Mouse (Mus musculus): ENCODE measurements around the gene Ninj1.
A peak's percentile ranks its signal among the peaks of the same experiment; 100 is the strongest.

Ninj1 gene

DNA sequence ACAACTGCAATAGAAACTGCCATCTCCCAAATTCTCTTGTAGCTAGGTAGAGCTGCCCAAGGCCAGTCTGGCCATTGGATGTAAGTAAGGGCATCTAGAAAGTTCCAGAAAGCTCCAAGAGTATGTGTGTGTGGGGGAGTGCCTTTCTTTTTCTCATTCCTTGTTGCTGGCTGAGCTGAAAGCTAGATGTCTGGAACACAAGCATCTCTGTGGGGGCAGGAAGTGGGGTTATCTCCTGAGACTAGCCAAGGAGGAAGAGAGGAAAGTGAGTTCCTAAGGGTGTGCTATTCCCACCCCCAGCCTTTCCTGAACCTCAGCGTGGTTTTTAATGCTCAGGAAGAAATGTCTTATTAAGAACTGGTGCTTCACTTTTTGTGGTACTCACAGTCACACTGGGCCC, 15.6 kb upstream of the Ninj1 start:
- DNase-seq (ENCODE audit: low read depth), result no peak

DNA sequence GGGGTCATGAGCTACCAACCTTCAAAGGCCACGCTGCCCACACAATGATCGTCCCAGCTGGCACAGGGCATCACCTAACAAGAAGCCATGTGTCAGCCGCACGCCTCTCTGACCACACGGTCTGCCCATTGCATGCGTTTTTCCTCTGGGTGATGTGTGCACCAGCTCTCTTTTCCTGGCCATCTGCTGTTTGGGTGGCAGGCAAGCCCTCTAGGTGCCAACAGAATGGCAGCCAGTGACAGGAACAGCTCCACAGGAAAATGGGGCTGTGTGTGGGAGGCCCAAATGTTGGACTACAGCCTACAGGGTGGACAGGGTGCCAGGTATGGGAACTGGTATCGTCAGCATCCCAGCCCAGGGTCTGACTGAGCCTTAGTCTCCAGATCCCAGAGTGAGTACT, 14.9 kb upstream of the Ninj1 start:
- DNase-seq (ENCODE audit: low read depth), result no peak

DNA sequence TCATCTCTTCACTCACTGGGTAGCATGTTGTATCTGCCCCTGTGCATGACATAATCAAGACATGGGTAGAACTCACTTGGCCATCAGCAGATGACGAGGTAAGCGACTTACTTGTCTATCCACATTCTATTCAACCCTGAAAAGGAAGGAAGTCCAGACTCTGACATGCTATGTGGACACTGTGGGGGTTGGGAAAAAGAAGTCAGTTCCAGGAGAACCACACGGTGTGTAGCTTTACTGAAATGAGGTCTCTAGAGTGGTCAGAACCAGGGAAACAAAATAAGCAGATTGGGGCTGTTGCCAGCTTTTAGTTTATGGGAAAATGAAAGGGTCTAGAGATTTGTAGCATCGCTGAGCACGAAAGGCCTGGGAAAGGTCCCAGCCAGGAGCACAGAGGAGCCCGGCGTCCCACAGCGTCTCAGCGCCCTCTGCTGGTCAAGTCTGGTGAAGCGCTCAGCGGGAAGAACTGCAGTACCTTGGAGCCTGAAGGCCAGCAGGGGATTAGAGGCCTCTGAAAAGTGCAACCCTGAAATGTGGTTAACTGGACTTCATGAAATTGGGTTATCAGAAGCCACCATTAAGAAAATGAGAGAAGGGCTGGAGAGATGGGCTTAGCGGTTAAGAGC, 14.2 kb upstream of the Ninj1 start:
- peak; percentile 87 for DNase-seq (ENCODE audit: low read depth)

GRCm38 (mm10) chr13:49175509-49175908, 11.8 kb upstream of the Ninj1 start:
- DNase-seq (ENCODE audit: low read depth), result no peak

GRCm38 (mm10) chr13:49178839-49179585, 8.3 kb upstream of the Ninj1 start:
- no peak for DNase-seq (ENCODE audit: low read depth)

- DNase-seq (ENCODE audit: low read depth), result no peak
Observed at GRCm38 (mm10) chr13:49180274-49180673, 7.0 kb upstream of the Ninj1 start.

GRCm38 (mm10) chr13:49180691-49181090, 6.6 kb upstream of the Ninj1 start:
- DNase-seq (ENCODE audit: low read depth), result no peak

- no peak for DNase-seq (ENCODE audit: low read depth)
Observed at GRCm38 (mm10) chr13:49181411-49181984, 5.8 kb upstream of the Ninj1 start.

DNA sequence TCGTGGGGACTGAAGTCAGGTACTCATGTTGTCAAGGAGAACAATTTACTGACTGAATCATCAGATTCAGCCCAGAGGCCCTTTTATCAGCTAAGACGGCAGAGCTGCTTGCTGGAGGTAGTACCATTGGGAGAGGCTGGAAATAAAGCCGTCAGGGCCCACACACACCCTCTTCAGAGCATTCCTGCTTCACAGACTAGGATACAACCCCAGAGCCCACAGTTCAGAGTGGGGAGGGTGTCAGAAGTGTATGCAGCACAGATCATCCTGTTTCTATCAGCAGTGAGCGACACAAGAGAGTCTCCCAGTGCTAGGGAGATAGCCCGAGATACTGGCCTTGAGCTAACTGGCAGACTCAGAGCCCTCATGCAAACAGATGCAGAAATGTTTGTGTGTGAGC, 4.1 kb upstream of the Ninj1 start:
- DNase-seq (ENCODE audit: low read depth), result no peak

- DNase-seq (ENCODE audit: low read depth), result peak; percentile 52
Observed at GRCm38 (mm10) chr13:49183646-49184045, 3.6 kb upstream of the Ninj1 start.

DNA sequence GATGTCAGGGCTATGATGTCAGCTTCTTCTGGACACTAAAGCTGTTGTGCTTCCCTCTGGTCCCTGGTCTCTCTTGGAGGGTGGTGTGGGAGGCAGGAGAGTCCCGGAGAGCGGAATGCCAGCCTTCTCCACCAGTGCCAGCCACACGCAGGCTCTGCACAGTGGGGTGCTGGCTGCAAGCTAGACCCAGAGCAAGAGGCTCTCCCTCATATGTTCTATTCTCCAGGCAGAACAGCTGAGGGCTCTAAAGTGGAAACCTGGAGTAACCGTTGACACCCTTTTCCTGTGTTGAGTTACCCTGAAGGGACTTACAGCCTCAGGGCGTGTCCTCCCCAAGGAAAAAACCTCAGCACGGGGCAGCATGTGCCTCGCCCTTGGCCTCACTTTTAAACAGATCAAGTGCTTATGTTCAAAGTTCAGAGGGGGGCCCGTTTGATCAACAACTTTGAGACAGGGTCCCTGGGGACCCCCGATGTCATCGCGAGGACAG, 442 bp upstream of the Ninj1 start:
- no peak for DNase-seq (ENCODE audit: low read depth)

DNA sequence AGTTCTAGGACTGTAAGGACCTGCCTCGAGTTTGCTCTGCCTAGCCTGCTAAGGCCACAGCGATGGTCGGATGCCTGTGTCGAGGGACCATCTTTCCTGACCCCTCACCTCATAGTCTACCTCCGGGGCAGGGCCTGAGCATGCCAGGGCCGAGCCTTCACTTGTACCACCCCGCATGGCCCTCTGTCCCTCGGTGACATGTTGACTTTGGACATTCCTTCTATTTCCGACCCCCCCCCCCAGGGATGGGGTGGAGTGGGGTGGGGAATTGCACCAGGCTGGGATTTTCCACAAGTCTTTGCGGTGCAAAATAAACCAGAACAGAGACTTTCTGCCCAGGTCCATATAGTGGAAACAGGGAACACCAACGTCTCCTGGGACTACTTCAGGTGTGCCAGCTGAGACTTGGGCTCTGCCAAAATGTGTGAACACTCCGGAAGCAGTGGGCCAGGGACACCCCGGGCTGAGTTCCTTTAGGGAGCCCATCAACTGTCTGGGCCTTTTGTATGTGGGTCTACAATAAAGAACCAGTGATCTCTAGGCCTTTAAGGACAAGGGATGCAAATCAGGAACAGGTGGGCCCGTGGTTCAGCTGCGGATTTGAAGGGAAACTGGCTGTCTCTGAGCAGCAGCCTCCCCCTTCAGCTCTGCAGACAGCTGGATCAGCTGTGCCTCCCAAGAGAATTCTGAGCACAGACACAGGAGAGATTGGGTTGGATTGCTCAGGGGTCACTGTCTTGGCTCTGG, 1.1 kb downstream of the Ninj1 start:
- DNase-seq (ENCODE audit: low read depth), result no peak

- DNase-seq (ENCODE audit: low read depth), result no peak
Observed at GRCm38 (mm10) chr13:49188966-49189360, 1.7 kb downstream of the Ninj1 start.

GRCm38 (mm10) chr13:49189970-49190870, 2.9 kb downstream of the Ninj1 start:
- DNase-seq (ENCODE audit: low read depth), result no peak

GRCm38 (mm10) chr13:49190876-49191672, 3.8 kb downstream of the Ninj1 start:
- DNase-seq (ENCODE audit: low read depth), result no peak

GRCm38 (mm10) chr13:49191673-49192035, 4.4 kb downstream of the Ninj1 start:
- peak; percentile 25 for DNase-seq (ENCODE audit: low read depth)

DNA sequence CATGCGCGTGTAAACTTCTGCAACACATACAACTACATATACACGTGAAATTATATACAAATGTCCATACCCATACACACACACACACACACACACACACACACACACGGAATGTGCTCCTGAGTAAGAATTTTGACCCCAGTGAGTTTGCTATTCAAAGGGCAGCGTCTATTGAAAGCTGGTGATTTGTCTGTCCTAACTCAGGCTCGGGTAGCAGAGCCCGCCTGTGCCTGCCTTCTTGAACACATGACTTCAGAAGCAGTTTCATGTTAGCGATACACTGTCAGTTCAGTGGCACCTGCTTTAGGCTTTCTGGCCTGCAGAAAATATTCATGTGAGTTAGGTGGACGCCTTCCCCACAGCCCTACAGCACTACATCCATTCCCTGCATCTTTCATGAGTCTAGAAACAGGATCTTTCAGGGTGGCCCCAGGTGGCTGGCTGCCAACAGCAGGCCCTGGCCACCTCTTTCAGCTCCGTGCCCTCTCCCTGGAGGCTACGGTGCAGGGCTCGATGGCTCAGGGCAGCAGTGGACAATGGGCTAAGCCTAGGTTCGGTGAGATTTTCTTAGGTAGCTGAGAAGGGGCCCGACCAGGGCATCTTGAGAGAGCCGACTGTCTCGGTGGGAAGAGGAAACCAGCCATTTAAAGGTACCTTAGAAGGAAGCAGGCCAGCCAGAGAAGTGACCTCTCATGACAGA, 5.0 kb downstream of the Ninj1 start:
- no peak for DNase-seq (ENCODE audit: low read depth)

- DNase-seq (ENCODE audit: low read depth), result no peak
Observed at GRCm38 (mm10) chr13:49193650-49194049, 6.4 kb downstream of the Ninj1 start.

DNA sequence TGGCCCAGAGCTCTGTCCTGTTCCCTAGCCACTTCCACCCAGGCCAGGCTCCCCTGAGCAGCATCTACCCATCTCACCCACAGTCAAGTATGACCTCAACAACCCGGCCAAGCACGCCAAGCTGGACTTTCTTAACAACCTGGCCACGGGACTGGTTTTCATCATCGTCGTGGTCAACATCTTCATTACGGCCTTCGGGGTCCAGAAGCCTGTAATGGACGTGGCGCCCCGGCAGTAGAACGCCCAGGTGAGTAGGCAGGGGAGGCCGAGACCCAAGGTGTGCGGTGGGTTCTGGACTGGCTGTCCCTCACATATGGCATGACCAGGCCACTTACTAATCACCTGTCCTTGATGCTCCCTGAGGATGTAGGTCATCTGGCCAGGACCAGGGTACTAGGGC, 7.5 kb downstream of the Ninj1 start:
- no peak for DNase-seq (ENCODE audit: low read depth)

DNA sequence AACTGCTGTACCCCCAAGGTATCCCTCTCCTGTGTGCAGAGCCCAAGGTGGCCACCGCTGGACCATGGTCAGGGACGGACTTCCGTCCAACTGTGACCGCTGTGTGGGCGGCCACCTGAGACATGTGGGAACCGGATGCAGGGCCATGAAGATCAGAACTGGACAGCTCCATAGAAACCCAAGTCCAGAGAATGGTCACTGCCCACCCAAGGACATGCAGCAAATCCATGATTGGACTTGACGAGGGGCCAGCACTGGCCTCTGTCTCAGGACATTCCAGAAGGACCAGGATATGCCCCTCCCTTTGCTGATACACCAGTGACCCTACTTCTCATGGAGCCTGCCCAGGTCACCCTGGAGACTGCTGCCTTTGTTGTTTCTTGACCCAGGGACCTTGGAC, 8.4 kb downstream of the Ninj1 start:
- no peak for DNase-seq (ENCODE audit: low read depth)
